Mouse (Mus musculus) spleen, postnatal 4 days (tissue): Measurements from ENCODE around the gene Tnrc6a.

ENCODE experiments used
- DNase-seq, 2 experiments: peaks; one replicate each; pipeline ENCODE4 v3.0.0; 2022; ENCODE audit warnings: low spot score in 2 of 2

Gene Tnrc6a

DNA sequence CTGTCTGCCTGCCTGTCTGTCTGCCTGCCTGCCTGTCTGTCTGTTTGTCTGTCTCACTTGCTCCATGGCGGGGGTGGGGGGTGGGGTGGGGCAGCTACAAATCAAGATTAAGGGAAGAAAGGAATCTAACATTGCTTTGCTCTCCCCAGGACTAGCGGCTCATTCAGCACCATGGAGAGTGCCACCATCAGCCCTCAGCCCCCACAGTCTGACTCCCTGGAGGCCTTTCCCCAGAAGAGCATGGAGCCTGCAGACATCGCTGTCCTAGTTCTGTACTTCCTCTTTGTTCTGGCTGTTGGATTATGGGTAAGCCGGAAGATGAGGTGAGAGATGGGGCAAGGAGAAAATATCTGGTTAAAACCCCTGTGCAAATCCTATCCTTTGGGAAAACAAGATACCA is 111.8 kb downstream of the Tnrc6a start:
- DNase-seq: peak in 1 of 2 experiments; percentile 68

DNA sequence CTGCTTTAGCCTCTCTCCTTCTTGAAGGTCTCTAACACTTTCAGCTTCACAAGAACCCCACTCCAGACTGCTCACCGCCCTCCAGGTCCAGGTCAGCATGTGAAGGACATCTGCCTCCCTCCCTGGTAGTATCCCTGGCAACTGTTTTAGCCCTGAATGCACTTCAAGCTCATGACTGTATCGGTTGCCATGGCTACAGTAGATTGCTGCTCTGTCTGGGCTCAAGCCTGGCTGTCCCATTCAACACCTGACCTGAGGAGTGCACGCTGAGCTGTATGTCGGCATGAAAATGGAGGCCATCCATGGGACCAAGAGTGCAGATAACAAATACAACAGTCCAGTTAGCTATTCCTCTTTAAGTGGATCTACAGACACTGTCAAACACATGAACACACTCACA is 114.9 kb downstream of the Tnrc6a start:
- no peak for DNase-seq

GRCm38 (mm10) chr7:123240064-123240463 is 116.4 kb downstream of the Tnrc6a start:
- no peak for DNase-seq

GRCm38 (mm10) chr7:123242241-123242640 is 118.6 kb downstream of the Tnrc6a start:
- DNase-seq: no peak

GRCm38 (mm10) chr7:123244833-123245232 is 121.1 kb downstream of the Tnrc6a start:
- DNase-seq: no peak
